Mouse (Mus musculus) kidney, adult 2 months (tissue): ENCODE data around the gene Nrip1.

Experiments
- CTCF ChIP-seq: fragments of 200-500 bp; conservative IDR thresholded peaks from 2 replicates; pipeline ENCODE4 v1.5.1; 2011; ENCODE audit warnings: low read depth, mild to moderate bottlenecking, control low read depth, low read length, moderate library complexity, mixed read lengths; ENCODE audit not compliant: insufficient read depth, insufficient read length
- POLR2A ChIP-seq: fragments of 200-500 bp; IDR thresholded peaks from one replicate; pipeline ENCODE4 v1.6.1; 2011; ENCODE audit warnings: low read depth, low read length, control low read depth

- TF ChIP-seq CTCF (no peak), POLR2A (no peak)
Measured at GRCm38 (mm10) chr16:76419849-76420248, 46.2 kb upstream of the Nrip1 start.
